Mouse (Mus musculus) naive thymus-derived CD4-positive, alpha-beta T cell, adult 2 months (primary cell): ENCODE data around the gene Nabp1.
A peak's percentile ranks its signal among the peaks of the same experiment; 100 is the strongest.
"Not testable (repeated sequence)": the region's sequence is repeated elsewhere in the genome, so short reads cannot be mapped to it uniquely, and the experiment has no call there.

Source experiments
- DNase-seq: peaks from one replicate; pipeline ENCODE4 v3.0.0-alpha.2; 2011; ENCODE audit warnings: low read depth

Gene Nabp1

GRCm38 (mm10) chr1:51486291-51486690 lies 8.1 kb upstream of the Nabp1 start:
- no peak for DNase-seq

- peak; percentile 40 for DNase-seq
Measured at GRCm38 (mm10) chr1:51480386-51480785, 2.2 kb upstream of the Nabp1 start.

GRCm38 (mm10) chr1:51479691-51480090 lies 1.5 kb upstream of the Nabp1 start:
- no peak for DNase-seq

GRCm38 (mm10) chr1:51479027-51479329 lies 753 bp upstream of the Nabp1 start:
- DNase-seq = no peak

- no peak for DNase-seq
Measured at GRCm38 (mm10) chr1:51477656-51478081, 556 bp downstream of the Nabp1 start.

- DNase-seq = peak; percentile 61
Measured at GRCm38 (mm10) chr1:51476405-51476804, 1.8 kb downstream of the Nabp1 start.

GRCm38 (mm10) chr1:51468077-51468476 lies 10.1 kb downstream of the Nabp1 start:
- DNase-seq = no peak

- no peak for DNase-seq
Measured at GRCm38 (mm10) chr1:51467181-51467580, 11.0 kb downstream of the Nabp1 start.

GRCm38 (mm10) chr1:51466385-51466784 lies 11.8 kb downstream of the Nabp1 start:
- peak; percentile 66 for DNase-seq

GRCm38 (mm10) chr1:51465285-51465684 lies 12.9 kb downstream of the Nabp1 start:
- no peak for DNase-seq

GRCm38 (mm10) chr1:51463038-51463437 lies 15.2 kb downstream of the Nabp1 start:
- no peak for DNase-seq

GRCm38 (mm10) chr1:51458731-51459450 lies 19.3 kb downstream of the Nabp1 start:
- DNase-seq = peak; percentile 90

- DNase-seq = no peak
Measured at GRCm38 (mm10) chr1:51458089-51458488, 20.1 kb downstream of the Nabp1 start.

GRCm38 (mm10) chr1:51457249-51457648 lies 21.0 kb downstream of the Nabp1 start:
- no peak for DNase-seq

- no peak for DNase-seq
Measured at GRCm38 (mm10) chr1:51448789-51449188, 29.4 kb downstream of the Nabp1 start.

GRCm38 (mm10) chr1:51445854-51446460 lies 32.3 kb downstream of the Nabp1 start:
- DNase-seq = no peak

GRCm38 (mm10) chr1:51445161-51445853 lies 32.9 kb downstream of the Nabp1 start:
- DNase-seq = no peak

- DNase-seq = no peak
Measured at GRCm38 (mm10) chr1:51429775-51430174, 48.5 kb downstream of the Nabp1 start.

GRCm38 (mm10) chr1:51426298-51426697 lies 51.9 kb downstream of the Nabp1 start:
- DNase-seq = no peak

GRCm38 (mm10) chr1:51421029-51421428 lies 57.2 kb downstream of the Nabp1 start:
- DNase-seq = not testable (repeated sequence)

- no peak for DNase-seq
Measured at GRCm38 (mm10) chr1:51418753-51419152, 59.5 kb downstream of the Nabp1 start.
